Mouse (Mus musculus) left cerebral cortex, postnatal 36 days (tissue): Measurements from ENCODE around the gene Mrpl23. TPM values are rescaled to one million over a fixed set of nuclear protein-coding genes. Genes with fewer than 3 reads are reported as not detected.

Source experiments
- DNase-seq, 2 experiments: peaks; one replicate each; pipeline ENCODE4 v3.0.0; 2021 to 2022; ENCODE audit warnings: low spot score in 2 of 2, mixed read lengths in 1 of 2
- intact Hi-C: fragments of 180-260 bp; cut with DNase I; formaldehyde crosslinking; loops from one replicate; pipeline ENCODE4 v1.15.1; 2025
- microRNA-seq: library from miRNA; unstranded; fragments of <30 nt; microRNA quantifications from one replicate; pipeline ENCODE4 v1.2.0, GENCODE M21; 2022
- total RNA-seq, 2 experiments: library from RNA; stranded (reverse); gene quantifications; 2 replicates each; pipeline ENCODE4 v1.2.3; 2021

Gene Mrpl23
- total RNA-seq, 2 experiments from 2014 or later: 2.9 to 6.0 TPM

DNA sequence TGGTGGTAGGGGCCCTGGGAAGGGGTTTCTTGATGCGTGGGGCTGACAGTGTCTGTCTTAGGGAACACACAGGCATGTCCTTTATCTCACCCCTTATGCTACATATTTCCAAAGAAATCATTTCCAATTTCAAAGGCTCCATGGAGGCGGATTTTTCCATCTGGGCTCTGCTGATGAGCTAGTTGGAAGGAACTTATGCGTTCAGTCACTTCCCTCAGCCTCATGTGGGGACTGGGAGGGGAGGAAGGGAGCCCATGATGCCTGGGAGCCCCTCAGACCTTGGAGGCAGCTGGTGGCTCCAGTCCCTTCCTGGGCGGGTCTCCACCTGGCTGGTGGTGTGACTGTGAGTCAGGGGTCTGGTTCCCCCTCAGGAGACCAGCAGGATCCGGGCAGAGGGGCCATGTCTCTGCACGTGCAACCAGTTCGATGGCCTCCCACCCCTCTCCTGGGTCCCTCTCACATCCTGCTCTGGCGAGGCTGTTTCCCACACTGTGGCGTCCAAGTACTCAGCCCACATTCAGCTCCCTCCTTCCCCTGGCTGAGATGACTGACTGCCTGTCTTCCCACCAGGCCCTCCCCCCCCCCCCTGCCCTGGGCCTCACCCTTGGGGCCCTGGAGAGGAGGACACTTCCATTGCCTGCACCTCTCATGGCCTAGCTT is 55.9 kb downstream of the Mrpl23 start:
- DNase-seq: peak in 1 of 2 experiments; percentile 36
- intact Hi-C loops: no loop called here

Small RNA genes lying within 50 kb of the gene (microRNA-seq; reads per million reads assigned to microRNA genes)
- not detected for gene Mir675

Other genes with a start within 250 kb of the Mrpl23 start
- gene Krtap5-1, start 235.6 kb upstream of the Mrpl23 start, total RNA-seq: not detected
- gene Krtap5-4, start 229.1 kb upstream of the Mrpl23 start, total RNA-seq: not detected
- gene Ifitm10, start 158.9 kb upstream of the Mrpl23 start, total RNA-seq: 10 to 100 TPM; 30.8 to 33.4 TPM
- gene Gm49369, start 150.0 kb upstream of the Mrpl23 start, total RNA-seq: 1 to 10 TPM in 1 of 2 experiments, not detected in 1; 4.6 TPM
- 100 to 1,000 TPM; 297 to 348 TPM for gene Ctsd, start 144.6 kb upstream of the Mrpl23 start, total RNA-seq
- gene Syt8, start 97.8 kb upstream of the Mrpl23 start, total RNA-seq: not detected
- gene Tnni2, start 90.9 kb upstream of the Mrpl23 start, total RNA-seq: under 1 TPM in 1 of 2 experiments, not detected in 1; 0.69 TPM
- gene Lsp1, start 71.9 kb upstream of the Mrpl23 start, total RNA-seq: 1 to 10 TPM; 8.1 to 8.7 TPM
- gene Tnnt3, start 33.9 kb upstream of the Mrpl23 start, total RNA-seq: not detected
- 100 to 1,000 TPM in 1 of 2 experiments, 10 to 100 TPM in 1; 66.5 to 109 TPM for gene Igf2, start 134.1 kb downstream of the Mrpl23 start, total RNA-seq
- gene Gm49394, start 137.3 kb downstream of the Mrpl23 start, total RNA-seq: not detected
- not detected for gene Ins2, start 210.7 kb downstream of the Mrpl23 start, total RNA-seq